Mouse (Mus musculus) spleen, postnatal 36 days (tissue): ENCODE results near the gene Ndp.

Source experiments
- DNase-seq, 2 experiments: peaks; one replicate each; pipeline ENCODE4 v3.0.0; 2022; ENCODE audit warnings: low spot score in 2 of 2, mixed read lengths in 1 of 2

Gene Ndp

GRCm38 (mm10) chrX:16911241-16911873 lies at the start of gene Ndp:
Gene Ndp (minus strand): TSS chrX:16911774.
- DNase-seq = no peak

- no peak for DNase-seq
Measured at GRCm38 (mm10) chrX:16954767-16955166, 43.2 kb upstream of the Ndp start.

- no peak for DNase-seq
Measured at GRCm38 (mm10) chrX:16918006-16918405, 6.4 kb upstream of the Ndp start.

GRCm38 (mm10) chrX:16913118-16913517 lies 1.5 kb upstream of the Ndp start:
- DNase-seq = no peak

GRCm38 (mm10) chrX:16911911-16912310 lies 337 bp upstream of the Ndp start:
- DNase-seq = no peak

GRCm38 (mm10) chrX:16910211-16911095 lies 1.1 kb downstream of the Ndp start:
- no peak for DNase-seq

GRCm38 (mm10) chrX:16908652-16909051 lies 2.9 kb downstream of the Ndp start:
- no peak for DNase-seq

- no peak for DNase-seq
Measured at GRCm38 (mm10) chrX:16907554-16907953, 4.0 kb downstream of the Ndp start.

- DNase-seq = no peak
Measured at GRCm38 (mm10) chrX:16894377-16895175, 17.0 kb downstream of the Ndp start.

- no peak for DNase-seq
Measured at GRCm38 (mm10) chrX:16867640-16868314, 43.8 kb downstream of the Ndp start.

GRCm38 (mm10) chrX:16860244-16860643 lies 51.3 kb downstream of the Ndp start:
- DNase-seq = no peak

- DNase-seq = no peak
Measured at GRCm38 (mm10) chrX:16846034-16846433, 65.5 kb downstream of the Ndp start.

GRCm38 (mm10) chrX:16841443-16841842 lies 70.1 kb downstream of the Ndp start:
- no peak for DNase-seq

GRCm38 (mm10) chrX:16837293-16837692 lies 74.3 kb downstream of the Ndp start:
- no peak for DNase-seq

- no peak for DNase-seq
Measured at GRCm38 (mm10) chrX:16836488-16837082, 75.0 kb downstream of the Ndp start.
